Mouse (Mus musculus) kidney, postnatal 0 days (tissue): Measurements from ENCODE around the gene Chd3. TPM values are rescaled to one million over a fixed set of nuclear protein-coding genes. Genes with fewer than 3 reads are reported as not detected.

Experiments used
- ATAC-seq: fragments of 200-750 bp; cut with Nextera tagmentation; replicated peaks from 2 replicates; pipeline ENCODE4 v1.8.0; 2017; ENCODE audit warnings: low read depth, moderate number of reproducible peaks, moderate TSS enrichment, moderate library complexity; ENCODE audit not compliant: low FRiP score
- DNase-seq: peaks from one replicate; pipeline ENCODE4 v3.0.0-alpha.2; 2016; ENCODE audit warnings: low spot score
- H3K27ac ChIP-seq: fragments of 300-500 bp; sonication (generic); 2 replicates; pipeline ENCODE4 v1.5.1; 2014; ENCODE audit warnings: mild to moderate bottlenecking
- H3K27me3 ChIP-seq: fragments of 300-500 bp; sonication (generic); 2 replicates; pipeline ENCODE4 v1.6.1; 2014; ENCODE audit warnings: low read length, mixed read lengths; ENCODE audit not compliant: insufficient read depth
- H3K36me3 ChIP-seq: fragments of 300-500 bp; sonication (generic); 2 replicates; pipeline ENCODE4 v1.6.1; 2014; ENCODE audit warnings: low read length, mixed read lengths; ENCODE audit not compliant: insufficient read depth
- H3K4me1 ChIP-seq: fragments of 300-500 bp; sonication (generic); replicated peaks from 2 replicates; pipeline ENCODE4 v1.6.1; 2014; ENCODE audit warnings: antibody characterized with exemption, low read length, mixed read lengths; ENCODE audit not compliant: insufficient read depth
- H3K4me2 ChIP-seq: fragments of 300-500 bp; sonication (generic); 2 replicates; pipeline ENCODE4 v1.6.1; 2014; ENCODE audit warnings: mild to moderate bottlenecking, low read length, moderate library complexity, mixed read lengths
- H3K4me3 ChIP-seq: fragments of 300-500 bp; sonication (generic); replicated peaks from 2 replicates; pipeline ENCODE4 v1.5.1; 2014; ENCODE audit warnings: low read depth, low read length
- H3K9ac ChIP-seq: fragments of 300-500 bp; sonication (generic); 2 replicates; pipeline ENCODE4 v1.6.1; 2014; ENCODE audit warnings: low read depth, low read length
- H3K9me3 ChIP-seq: fragments of 300-500 bp; sonication (generic); replicated peaks from 2 replicates; pipeline ENCODE4 v1.6.1; 2016; ENCODE audit warnings: low read length, inconsistent platforms, mixed read lengths
- CTCF ChIP-seq: IDR thresholded peaks from 2 replicates; pipeline ENCODE4 v1.5.1; 2016; ENCODE audit warnings: antibody characterized with exemption, low read depth, mild to moderate bottlenecking, moderate library complexity
- WGBS: fragments of 180-500 bp; shearing (Covaris S2); extraction: QIAGEN DNeasy Blood & Tissue Kit; methylation state at CpG from one replicate; pipeline ENCODE4 v1.1.7; 2014; 5-methylcytosine and 5-hydroxymethylcytosine counted together
- polyA plus RNA-seq: library from polyadenylated mRNA; unstranded; fragments of >200 nt; fragmentation: Nextera tagmentation; extraction: Ambion mirVana; gene quantifications from 2 replicates; pipeline ENCODE4 v1.2.1, GENCODE M21; 2015

Chd3 gene
- polyA plus RNA-seq, 1 experiment from 2014 or later, result 38.0 TPM

- DNase-seq, result peak; percentile 92
- H3K9ac ChIP-seq, result no peak overlapping the region
- peak; percentile 83 for TF ChIP-seq CTCF
- no peaks in the 10 kb centered on the region for H3K9me3 ChIP-seq
- no peaks in the 10 kb centered on the region for H3K27me3 ChIP-seq
- no peak for ATAC-seq
- H3K4me1 ChIP-seq, result no peaks in the 10 kb centered on the region
- no peak overlapping the region for H3K4me2 ChIP-seq
- 45% methylated on average over 10 of the region's 10 CpGs for WGBS
- no peak overlapping the region for H3K4me3 ChIP-seq
- H3K27ac ChIP-seq, result no peak overlapping the region
- no peaks in the 10 kb centered on the region for H3K36me3 ChIP-seq
Measured at GRCm38 (mm10) chr11:69390400-69391034, 21.3 kb upstream of the Chd3 start.

GRCm38 (mm10) chr11:69389531-69390399, 20.6 kb upstream of the Chd3 start:
- no peak overlapping the region for H3K9ac ChIP-seq
- WGBS, result 52% methylated on average over 14 of the region's 14 CpGs
- TF ChIP-seq CTCF, result no peak
- ATAC-seq (no peak), DNase-seq (no peak)
- H3K4me3 ChIP-seq, result no peak overlapping the region
- H3K4me1 ChIP-seq, result no peaks in the 10 kb centered on the region
- no peaks in the 10 kb centered on the region for H3K9me3 ChIP-seq
- no peak overlapping the region for H3K27ac ChIP-seq
- no peaks in the 10 kb centered on the region for H3K36me3 ChIP-seq
- no peak overlapping the region for H3K4me2 ChIP-seq
- H3K27me3 ChIP-seq, result no peaks in the 10 kb centered on the region

GRCm38 (mm10) chr11:69388680-69389079, 19.5 kb upstream of the Chd3 start:
- DNase-seq, result no peak
- no peak overlapping the region for H3K4me3 ChIP-seq
- H3K27me3 ChIP-seq, result no peaks in the 10 kb centered on the region
- peak; percentile 36; the same call in 1 of the 2 replicates for TF ChIP-seq CTCF
- ATAC-seq, result no peak
- no peak overlapping the region for H3K27ac ChIP-seq
- H3K36me3 ChIP-seq, result no peaks in the 10 kb centered on the region
- WGBS, result 96% methylated on average over 4 of the region's 4 CpGs
- H3K4me2 ChIP-seq, result no peak overlapping the region
- H3K4me1 ChIP-seq, result no peaks in the 10 kb centered on the region
- no peak overlapping the region for H3K9ac ChIP-seq
- H3K9me3 ChIP-seq, result no peaks in the 10 kb centered on the region

- DNase-seq (no peak), ATAC-seq (no peak)
- TF ChIP-seq CTCF, result peak; percentile 48
- 78% methylated on average over 7 of the region's 7 CpGs for WGBS
- H3K4me1 ChIP-seq, result no peaks in the 10 kb centered on the region
- H3K9ac ChIP-seq, result no peak overlapping the region
- H3K4me2 ChIP-seq, result no peak overlapping the region
- no peak overlapping the region for H3K27ac ChIP-seq
- no peaks in the 10 kb centered on the region for H3K36me3 ChIP-seq
- H3K4me3 ChIP-seq, result no peak overlapping the region
- no peaks in the 10 kb centered on the region for H3K27me3 ChIP-seq
- H3K9me3 ChIP-seq, result no peaks in the 10 kb centered on the region
Measured at GRCm38 (mm10) chr11:69386758-69387157, 17.6 kb upstream of the Chd3 start.

- H3K4me2 ChIP-seq, result no peak overlapping the region
- no peaks in the 10 kb centered on the region for H3K9me3 ChIP-seq
- no peak for TF ChIP-seq CTCF
- H3K27ac ChIP-seq, result peak overlapping the region; percentile 47; the same call in 1 of the 2 replicates
- ATAC-seq (peak; percentile 50; the same call in 1 of the 2 replicates), DNase-seq (no peak)
- H3K9ac ChIP-seq, result no peak overlapping the region
- H3K4me3 ChIP-seq, result no peak overlapping the region
- no peaks in the 10 kb centered on the region for H3K27me3 ChIP-seq
- no peaks in the 10 kb centered on the region for H3K4me1 ChIP-seq
- no peaks in the 10 kb centered on the region for H3K36me3 ChIP-seq
- 58% methylated on average over 6 of the region's 6 CpGs for WGBS
Measured at GRCm38 (mm10) chr11:69384979-69385378, 15.8 kb upstream of the Chd3 start.

- ATAC-seq, result 0 out of 2 replicates have a peak, but pooled peaks have one; percentile 22
- DNase-seq, result peak; percentile 30
- 51% methylated on average over 10 of the region's 10 CpGs for WGBS
Measured at GRCm38 (mm10) chr11:69382478-69383105, 13.4 kb upstream of the Chd3 start.

More at GRCm38 (mm10) chr11:69382478-69383105, 13.4 kb upstream of the Chd3 start:
- no peaks in the 10 kb centered on the region for H3K9me3 ChIP-seq
- TF ChIP-seq CTCF, result no peak
- H3K4me2 ChIP-seq, result no peak overlapping the region
- H3K4me1 ChIP-seq, result no peaks in the 10 kb centered on the region
- H3K27me3 ChIP-seq, result no peaks in the 10 kb centered on the region
- no peaks in the 10 kb centered on the region for H3K36me3 ChIP-seq
- H3K4me3 ChIP-seq, result no peak overlapping the region
- 0 out of 2 replicates have a peak overlapping the region, but pooled peaks have one; percentile 13 for H3K9ac ChIP-seq
- H3K27ac ChIP-seq, result no peak overlapping the region
